Mouse (Mus musculus) kidney, embryonic 15.5 days (tissue): ENCODE results near the gene Aicda. TPM values are rescaled to one million over a fixed set of nuclear protein-coding genes. Genes with fewer than 3 reads are reported as not detected.
"Not testable (repeated sequence)": the region's sequence is repeated elsewhere in the genome, so short reads cannot be mapped to it uniquely, and the experiment has no call there.

Experiments used
- ATAC-seq: fragments of 200-750 bp; cut with Nextera tagmentation; replicated peaks from 2 replicates; pipeline ENCODE4 v1.8.0; 2017; ENCODE audit warnings: moderate TSS enrichment; ENCODE audit not compliant: low FRiP score
- H3K27ac ChIP-seq: fragments of 300-500 bp; sonication (generic); 2 replicates; pipeline ENCODE4 v1.5.1; 2015; ENCODE audit warnings: mild to moderate bottlenecking, inconsistent platforms
- H3K27me3 ChIP-seq: fragments of 300-500 bp; sonication (generic); 2 replicates; pipeline ENCODE4 v1.6.1; 2015; ENCODE audit warnings: inconsistent platforms
- H3K36me3 ChIP-seq: fragments of 300-500 bp; sonication (generic); 2 replicates; pipeline ENCODE4 v1.6.1; 2015; ENCODE audit warnings: inconsistent platforms
- H3K4me1 ChIP-seq: fragments of 300-500 bp; sonication (generic); 2 replicates; pipeline ENCODE4 v1.6.1; 2015; ENCODE audit warnings: inconsistent platforms
- H3K4me2 ChIP-seq: fragments of 300-500 bp; sonication (generic); 2 replicates; pipeline ENCODE4 v1.6.1; 2015; ENCODE audit warnings: moderate library complexity, mild to moderate bottlenecking, inconsistent platforms
- H3K4me3 ChIP-seq: fragments of 300-500 bp; sonication (generic); replicated peaks from 2 replicates; pipeline ENCODE4 v1.5.1; 2015; ENCODE audit warnings: mild to moderate bottlenecking, inconsistent platforms
- H3K9ac ChIP-seq: fragments of 300-500 bp; sonication (generic); 2 replicates; pipeline ENCODE4 v1.6.1; 2015; ENCODE audit warnings: mild to moderate bottlenecking, inconsistent platforms
- H3K9me3 ChIP-seq: fragments of 300-500 bp; sonication (generic); replicated peaks from 2 replicates; pipeline ENCODE4 v1.6.1; 2016; ENCODE audit warnings: inconsistent platforms
- WGBS: fragments of 180-500 bp; shearing (Covaris S2); methylation state at CpG from one replicate; pipeline ENCODE4 v1.1.7; 2015; ENCODE audit warnings: mixed read lengths; 5-methylcytosine and 5-hydroxymethylcytosine counted together
- polyA plus RNA-seq: library from polyadenylated mRNA; unstranded; fragments of >200 nt; fragmentation: Nextera tagmentation; extraction: Ambion mirVana; gene quantifications from 2 replicates; pipeline ENCODE4 v1.2.1, GENCODE M21; 2015

Gene Aicda
- polyA plus RNA-seq, 1 experiment from 2014 or later: not detected

- no peak overlapping the region for H3K4me3 ChIP-seq
- H3K27ac ChIP-seq: no peak overlapping the region
- H3K4me2 ChIP-seq: no peak overlapping the region
- H3K9me3 ChIP-seq: no peaks in the 10 kb centered on the region
- no peak for ATAC-seq
- no peaks in the 10 kb centered on the region for H3K36me3 ChIP-seq
- H3K27me3 ChIP-seq: no peaks in the 10 kb centered on the region
- 0 out of 2 replicates have a peak, but pooled peaks cover 3% of the 10 kb centered on the region for H3K4me1 ChIP-seq
- 90% methylated on average over 11 of the region's 11 CpGs for WGBS
- H3K9ac ChIP-seq: no peak overlapping the region
These were observed 25.5 kb upstream of the Aicda start for GRCm38 (mm10) chr6:122528136-122528535.

GRCm38 (mm10) chr6:122531466-122532174 is 22.0 kb upstream of the Aicda start:
- Histone ChIP-seq H3K9me3 (no peaks in the 10 kb centered on the region), H3K4me1 (0 out of 2 replicates have a peak, but pooled peaks cover 5% of the 10 kb centered on the region), H3K4me2 (no peak overlapping the region), H3K4me3 (no peak overlapping the region), H3K27me3 (no peaks in the 10 kb centered on the region), H3K9ac (no peak overlapping the region), H3K27ac (peak overlapping the region; percentile 56), H3K36me3 (no peaks in the 10 kb centered on the region)
- no peak; the same call in 1 of the 2 replicates for ATAC-seq
- 67% methylated on average over 8 of the region's 8 CpGs for WGBS

DNA sequence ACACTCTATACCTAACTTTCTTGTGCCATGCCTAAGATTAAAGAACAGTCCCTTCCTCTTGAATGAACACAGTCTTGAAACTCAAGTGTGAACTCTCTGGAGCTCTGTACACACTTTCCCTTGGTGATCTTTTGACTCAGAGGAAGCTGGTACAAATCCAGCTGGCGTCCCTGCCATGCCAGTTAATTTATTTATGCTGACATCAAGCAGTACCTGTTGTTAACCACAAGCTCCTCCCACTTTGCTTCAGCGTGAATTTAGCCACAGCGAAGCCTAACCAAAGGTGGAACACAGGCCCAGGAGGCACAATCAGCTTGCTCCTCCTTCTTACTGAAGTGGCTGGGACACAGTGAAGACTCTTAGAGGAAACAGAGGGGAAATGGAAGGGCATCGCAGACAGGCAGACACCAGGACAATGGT is 20.7 kb upstream of the Aicda start:
- H3K27ac ChIP-seq: no peak overlapping the region
- H3K36me3 ChIP-seq: no peaks in the 10 kb centered on the region
- no peak overlapping the region for H3K4me3 ChIP-seq
- no peaks in the 10 kb centered on the region for H3K9me3 ChIP-seq
- 5% methylated on average over 4 of the region's 4 CpGs for WGBS
- H3K27me3 ChIP-seq: no peaks in the 10 kb centered on the region
- peak; percentile 59 for ATAC-seq
- H3K4me1 ChIP-seq: 0 out of 2 replicates have a peak, but pooled peaks cover 5% of the 10 kb centered on the region
- peak overlapping the region; percentile 47 for H3K4me2 ChIP-seq
- H3K9ac ChIP-seq: no peak overlapping the region

GRCm38 (mm10) chr6:122534032-122534431 is 19.6 kb upstream of the Aicda start:
- Histone ChIP-seq H3K4me3 (no peak overlapping the region), H3K36me3 (no peaks in the 10 kb centered on the region), H3K9me3 (no peaks in the 10 kb centered on the region), H3K4me1 (0 out of 2 replicates have a peak, but pooled peaks cover 5% of the 10 kb centered on the region), H3K9ac (no peak overlapping the region), H3K27me3 (no peaks in the 10 kb centered on the region), H3K4me2 (no peak overlapping the region), H3K27ac (no peak overlapping the region)
- 30% methylated on average over 3 of the region's 3 CpGs for WGBS
- no peak for ATAC-seq

DNA sequence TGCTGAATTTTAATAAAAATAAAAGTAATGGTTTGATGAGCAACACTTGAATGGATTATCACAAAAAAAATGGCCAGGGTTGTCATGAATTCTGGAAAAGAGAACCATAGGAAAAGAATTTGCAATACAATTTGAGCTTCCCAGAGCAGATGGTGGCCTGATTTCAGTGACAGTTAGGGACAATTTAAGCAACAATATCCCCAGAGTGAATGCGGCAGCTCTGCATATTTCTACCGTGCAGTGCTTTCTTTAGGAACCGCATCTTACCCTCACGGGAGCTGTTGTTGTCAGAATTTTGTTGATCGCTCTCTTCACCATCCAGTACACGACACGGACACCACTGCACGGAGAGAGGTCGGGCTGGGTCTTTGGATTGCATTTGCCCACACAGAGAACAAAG is 14.0 kb upstream of the Aicda start:
- no peak overlapping the region for H3K9ac ChIP-seq
- H3K9me3 ChIP-seq: no peaks in the 10 kb centered on the region
- WGBS: 89% methylated on average over 9 of the region's 9 CpGs
- no peak overlapping the region for H3K4me3 ChIP-seq
- no peaks in the 10 kb centered on the region for H3K27me3 ChIP-seq
- H3K4me1 ChIP-seq: no peaks in the 10 kb centered on the region
- ATAC-seq: no peak
- H3K36me3 ChIP-seq: no peaks in the 10 kb centered on the region
- H3K27ac ChIP-seq: no peak overlapping the region
- no peak overlapping the region for H3K4me2 ChIP-seq

DNA sequence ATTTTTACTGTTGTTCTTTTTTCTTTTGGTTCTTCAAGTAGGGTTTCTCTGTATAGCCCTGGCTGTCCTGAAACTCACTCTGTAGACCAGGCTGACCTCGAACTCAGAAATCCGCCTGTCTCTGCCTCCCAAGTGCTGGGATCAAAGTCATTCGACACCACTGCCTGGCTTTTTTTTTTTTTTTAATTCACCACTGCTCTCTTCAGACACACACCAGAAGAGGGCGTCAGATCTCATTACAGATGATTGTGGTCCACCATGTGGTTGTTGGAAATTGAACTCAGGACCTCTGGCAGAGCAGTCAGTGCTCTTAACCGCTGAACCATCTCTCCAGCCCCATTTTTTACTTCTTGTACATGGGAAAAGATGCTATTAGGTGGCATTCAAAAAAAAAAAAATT is 11.1 kb upstream of the Aicda start:
- H3K4me1 ChIP-seq, H3K9me3 ChIP-seq, H3K36me3 ChIP-seq, H3K4me3 ChIP-seq, H3K9ac ChIP-seq, ATAC-seq, H3K27ac ChIP-seq, H3K27me3 ChIP-seq, H3K4me2 ChIP-seq: not testable (repeated sequence)
- 78% methylated on average over 5 of the region's 5 CpGs for WGBS

DNA sequence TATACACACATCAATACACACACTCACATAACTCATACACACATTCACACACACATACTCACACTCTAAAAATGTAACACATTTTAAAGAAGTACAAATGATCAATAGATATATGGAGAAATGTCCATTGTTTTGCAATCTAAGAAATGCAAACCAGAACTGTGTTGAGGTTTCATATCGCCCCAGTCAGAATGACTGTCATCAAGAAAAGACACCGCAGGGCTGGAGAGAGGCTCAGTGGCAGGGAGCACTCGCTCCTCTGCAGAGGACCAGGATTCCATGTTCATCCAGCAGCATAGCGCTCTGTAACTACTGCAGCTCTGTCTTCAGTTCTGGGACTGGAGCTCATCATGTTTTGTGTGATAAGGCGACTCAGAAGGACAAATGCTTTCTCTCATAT is 10.0 kb upstream of the Aicda start:
- no peak for ATAC-seq
- Histone ChIP-seq H3K4me1 (no peaks in the 10 kb centered on the region), H3K36me3 (no peaks in the 10 kb centered on the region), H3K9ac (no peak overlapping the region), H3K4me2 (no peak overlapping the region), H3K27me3 (no peaks in the 10 kb centered on the region), H3K4me3 (no peak overlapping the region), H3K9me3 (no peaks in the 10 kb centered on the region), H3K27ac (no peak overlapping the region)
- WGBS: 86% methylated on average over 5 of the region's 5 CpGs

- whole genome bisulfite sequencing: 90% methylated on average over 1 of the region's 1 CpGs
These were observed 8.9 kb upstream of the Aicda start for GRCm38 (mm10) chr6:122544672-122545071.

GRCm38 (mm10) chr6:122545289-122545882 is 8.2 kb upstream of the Aicda start:
- H3K9me3 ChIP-seq: no peaks in the 10 kb centered on the region
- H3K4me3 ChIP-seq: no peak overlapping the region
- no peaks in the 10 kb centered on the region for H3K4me1 ChIP-seq
- H3K9ac ChIP-seq: no peak overlapping the region
- H3K4me2 ChIP-seq: no peak overlapping the region
- no peak overlapping the region for H3K27ac ChIP-seq
- H3K27me3 ChIP-seq: no peaks in the 10 kb centered on the region
- H3K36me3 ChIP-seq: no peaks in the 10 kb centered on the region
- WGBS: 71% methylated on average over 9 of the region's 9 CpGs
- ATAC-seq: no peak

More at GRCm38 (mm10) chr6:122544672-122545071, 8.9 kb upstream of the Aicda start:
- no peak for ATAC-seq
- no peaks in the 10 kb centered on the region for H3K36me3 ChIP-seq
- H3K4me1 ChIP-seq: no peaks in the 10 kb centered on the region
- H3K9me3 ChIP-seq: no peaks in the 10 kb centered on the region
- H3K4me3 ChIP-seq: no peak overlapping the region
- no peak overlapping the region for H3K27ac ChIP-seq
- no peak overlapping the region for H3K9ac ChIP-seq
- H3K27me3 ChIP-seq: no peaks in the 10 kb centered on the region
- no peak overlapping the region for H3K4me2 ChIP-seq

DNA sequence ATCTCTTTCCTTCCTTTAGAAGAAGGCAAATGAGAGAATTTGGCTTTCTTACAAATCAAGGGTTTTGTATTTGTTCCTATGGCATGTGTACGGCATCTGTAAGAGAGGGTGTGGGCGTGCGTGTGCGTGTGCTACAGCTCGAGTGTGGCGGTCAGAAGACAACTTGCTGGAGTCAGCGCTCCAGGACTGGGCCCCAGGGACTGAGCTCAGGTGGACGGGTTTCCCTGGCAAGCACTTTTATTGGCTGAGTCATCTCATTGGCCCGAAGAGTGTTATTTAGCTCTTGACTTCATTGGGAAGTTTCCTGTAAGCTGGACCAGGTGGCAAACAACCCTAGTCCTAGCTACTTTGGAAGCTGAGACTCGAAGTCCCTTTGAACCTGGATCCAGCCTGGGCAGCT is 7.7 kb upstream of the Aicda start:
- WGBS: 74% methylated on average over 10 of the region's 10 CpGs
- no peak for ATAC-seq
- no peaks in the 10 kb centered on the region for H3K4me1 ChIP-seq
- no peak overlapping the region for H3K27ac ChIP-seq
- no peak overlapping the region for H3K4me2 ChIP-seq
- no peak overlapping the region for H3K4me3 ChIP-seq
- no peak overlapping the region for H3K9ac ChIP-seq
- no peaks in the 10 kb centered on the region for H3K9me3 ChIP-seq
- no peaks in the 10 kb centered on the region for H3K27me3 ChIP-seq
- H3K36me3 ChIP-seq: no peaks in the 10 kb centered on the region

GRCm38 (mm10) chr6:122554102-122554501 is 501 bp downstream of the Aicda start:
- H3K4me1 ChIP-seq: peaks cover 5% of the 10 kb centered on the region; the same call in 1 of the 2 replicates
- H3K27me3 ChIP-seq: 0 out of 2 replicates have a peak, but pooled peaks cover 8% of the 10 kb centered on the region
- H3K4me2 ChIP-seq: no peak overlapping the region
- H3K9me3 ChIP-seq: no peaks in the 10 kb centered on the region
- no peak overlapping the region for H3K27ac ChIP-seq
- H3K9ac ChIP-seq: no peak overlapping the region
- no peaks in the 10 kb centered on the region for H3K36me3 ChIP-seq
- WGBS: 66% methylated on average over 6 of the region's 6 CpGs
- ATAC-seq: no peak
- H3K4me3 ChIP-seq: no peak overlapping the region

DNA sequence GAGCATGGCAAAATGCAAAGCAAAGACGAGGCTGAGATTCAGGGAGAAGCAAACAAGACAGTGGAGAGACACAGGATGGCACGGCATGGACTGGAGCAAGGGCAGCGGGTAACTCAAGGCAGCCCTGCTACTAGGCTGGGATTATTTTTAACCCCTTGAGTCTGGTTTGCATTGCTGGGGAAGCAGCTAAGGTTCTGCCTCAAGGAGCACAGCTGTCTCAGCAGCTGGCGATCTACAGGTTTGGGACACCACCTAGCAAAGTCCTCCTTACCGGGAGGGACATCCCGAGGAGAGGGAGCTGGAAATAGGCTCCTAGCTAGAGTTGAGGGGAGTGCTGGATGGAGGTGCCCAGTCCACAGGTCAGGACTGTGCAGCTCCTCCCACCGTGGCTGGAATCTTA is 1.7 kb downstream of the Aicda start:
- H3K4me3 ChIP-seq: no peak overlapping the region
- peaks cover 5% of the 10 kb centered on the region; the same call in 1 of the 2 replicates for H3K4me1 ChIP-seq
- H3K9ac ChIP-seq: no peak overlapping the region
- no peak overlapping the region for H3K27ac ChIP-seq
- 40% methylated on average over 7 of the region's 7 CpGs for WGBS
- H3K27me3 ChIP-seq: 0 out of 2 replicates have a peak, but pooled peaks cover 8% of the 10 kb centered on the region
- ATAC-seq: no peak
- no peaks in the 10 kb centered on the region for H3K36me3 ChIP-seq
- H3K9me3 ChIP-seq: no peaks in the 10 kb centered on the region
- no peak overlapping the region for H3K4me2 ChIP-seq
